Mouse (Mus musculus) G1E (cell line): Measurements from ENCODE around the gene Cd28.

Source experiments
- CTCF ChIP-seq: IDR thresholded peaks from 2 replicates; pipeline ENCODE4 v1.5.1; 2012; ENCODE audit warnings: low read depth, low read length, inconsistent platforms, mixed read lengths
- GATA1 ChIP-seq: IDR thresholded peaks from 2 replicates; pipeline ENCODE4 v1.6.1; 2012; ENCODE audit warnings: borderline replicate concordance, low read length, inconsistent platforms, mixed read lengths
- TAL1 ChIP-seq: conservative IDR thresholded peaks from 2 replicates; pipeline ENCODE4 v1.6.1; 2012; ENCODE audit warnings: low read depth, low read length, inconsistent platforms, mixed read lengths

GRCm38 (mm10) chr1:60669664-60670063 is 46.9 kb upstream of the Cd28 start:
- TF ChIP-seq CTCF, result no peak
- TF ChIP-seq GATA1, result no peak
- TF ChIP-seq TAL1, result no peak
